Mouse (Mus musculus) lung, embryonic 14.5 days (tissue): ENCODE results near the gene Fcmr. TPM values are rescaled to one million over a fixed set of nuclear protein-coding genes. Genes with fewer than 3 reads are reported as not detected.

Experiments used
- ATAC-seq: fragments of 200-750 bp; cut with Nextera tagmentation; 2 replicates; pipeline ENCODE4 v1.8.0; 2017; ENCODE audit warnings: mild to moderate bottlenecking, moderate TSS enrichment, moderate library complexity; ENCODE audit not compliant: insufficient read depth
- DNase-seq: peaks from one replicate; pipeline ENCODE4 v3.0.0-alpha.2; 2015
- H3K27ac ChIP-seq: fragments of 300-500 bp; sonication (generic); 2 replicates; pipeline ENCODE4 v1.5.1; 2014; ENCODE audit warnings: low read depth, mild to moderate bottlenecking, moderate library complexity
- H3K27me3 ChIP-seq: fragments of 300-500 bp; sonication (generic); 2 replicates; pipeline ENCODE4 v1.6.1; 2014; ENCODE audit warnings: low read length, control low read depth; ENCODE audit not compliant: insufficient read depth
- H3K36me3 ChIP-seq: fragments of 300-500 bp; sonication (generic); 2 replicates; pipeline ENCODE4 v1.6.1; 2014; ENCODE audit warnings: control low read depth; ENCODE audit not compliant: insufficient read depth
- H3K4me1 ChIP-seq: fragments of 300-500 bp; sonication (generic); 2 replicates; pipeline ENCODE4 v1.6.1; 2014; ENCODE audit warnings: antibody characterized with exemption, control low read depth; ENCODE audit not compliant: insufficient read depth
- H3K4me2 ChIP-seq: fragments of 300-500 bp; sonication (generic); 2 replicates; pipeline ENCODE4 v1.6.1; 2014; ENCODE audit warnings: mild to moderate bottlenecking
- H3K4me3 ChIP-seq: fragments of 300-500 bp; sonication (generic); 2 replicates; pipeline ENCODE4 v1.5.1; 2014; ENCODE audit warnings: low read depth, low read length
- H3K9ac ChIP-seq: fragments of 300-500 bp; sonication (generic); 2 replicates; pipeline ENCODE4 v1.6.1; 2014
- H3K9me3 ChIP-seq: fragments of 300-500 bp; sonication (generic); 2 replicates; pipeline ENCODE4 v1.6.1; 2016; ENCODE audit warnings: low read depth, low read length, control low read depth
- CTCF ChIP-seq: IDR thresholded peaks from 2 replicates; pipeline ENCODE4 v1.5.1; 2016; ENCODE audit warnings: antibody characterized with exemption, low read depth
- WGBS: fragments of 180-500 bp; shearing (Covaris S2); extraction: QIAGEN DNeasy Blood & Tissue Kit; methylation state at CpG from one replicate; pipeline ENCODE4 v1.1.7; 2014; 5-methylcytosine and 5-hydroxymethylcytosine counted together
- polyA plus RNA-seq: library from polyadenylated mRNA; unstranded; fragments of >200 nt; fragmentation: Nextera tagmentation; extraction: Ambion mirVana; gene quantifications from 2 replicates; pipeline ENCODE4 v1.2.1, GENCODE M21; 2014

The Fcmr gene
- polyA plus RNA-seq, 1 experiment from 2014 or later, result not detected

GRCm38 (mm10) chr1:130844516-130844915 is 21.0 kb upstream of the Fcmr start:
- ATAC-seq, result no peak
- no peaks in the 10 kb centered on the region for H3K27me3 ChIP-seq
- H3K4me3 ChIP-seq, result no peak overlapping the region
- TF ChIP-seq CTCF, result no peak
- H3K9me3 ChIP-seq, result no peaks in the 10 kb centered on the region
- DNase-seq, result no peak
- no peak overlapping the region for H3K27ac ChIP-seq
- 84% methylated on average over 7 of the region's 7 CpGs for WGBS
- H3K4me1 ChIP-seq, result 0 out of 2 replicates have a peak, but pooled peaks cover 3% of the 10 kb centered on the region
- H3K9ac ChIP-seq, result no peak overlapping the region
- H3K36me3 ChIP-seq, result no peaks in the 10 kb centered on the region
- no peak overlapping the region for H3K4me2 ChIP-seq

- 83% methylated on average over 10 of the region's 10 CpGs for WGBS
- no peak overlapping the region for H3K9ac ChIP-seq
- H3K27ac ChIP-seq, result no peak overlapping the region
- no peak for DNase-seq
- no peaks in the 10 kb centered on the region for H3K36me3 ChIP-seq
- no peak for TF ChIP-seq CTCF
- H3K4me3 ChIP-seq, result no peak overlapping the region
- H3K9me3 ChIP-seq, result no peaks in the 10 kb centered on the region
- no peaks in the 10 kb centered on the region for H3K4me1 ChIP-seq
- H3K27me3 ChIP-seq, result no peaks in the 10 kb centered on the region
- ATAC-seq, result no peak
- no peak overlapping the region for H3K4me2 ChIP-seq
These were observed 15.8 kb upstream of the Fcmr start for GRCm38 (mm10) chr1:130849530-130850214.

GRCm38 (mm10) chr1:130850405-130850804 is 15.1 kb upstream of the Fcmr start:
- Histone ChIP-seq H3K9me3 (no peaks in the 10 kb centered on the region), H3K9ac (no peak overlapping the region), H3K4me2 (no peak overlapping the region), H3K36me3 (no peaks in the 10 kb centered on the region), H3K4me1 (no peaks in the 10 kb centered on the region), H3K4me3 (no peak overlapping the region), H3K27ac (no peak overlapping the region), H3K27me3 (no peaks in the 10 kb centered on the region)
- ATAC-seq (no peak), DNase-seq (no peak)
- 71% methylated on average over 5 of the region's 5 CpGs for WGBS
- no peak for TF ChIP-seq CTCF

GRCm38 (mm10) chr1:130854819-130855218 is 10.7 kb upstream of the Fcmr start:
- no peak for TF ChIP-seq CTCF
- ATAC-seq, result no peak
- no peak overlapping the region for H3K4me2 ChIP-seq
- 73% methylated on average over 9 of the region's 9 CpGs for WGBS
- H3K4me3 ChIP-seq, result no peak overlapping the region
- H3K9me3 ChIP-seq, result no peaks in the 10 kb centered on the region
- H3K36me3 ChIP-seq, result no peaks in the 10 kb centered on the region
- no peak for DNase-seq
- H3K9ac ChIP-seq, result no peak overlapping the region
- no peaks in the 10 kb centered on the region for H3K27me3 ChIP-seq
- no peak overlapping the region for H3K27ac ChIP-seq
- H3K4me1 ChIP-seq, result no peaks in the 10 kb centered on the region

GRCm38 (mm10) chr1:130855723-130856122 is 9.7 kb upstream of the Fcmr start:
- no peak for ATAC-seq
- H3K4me3 ChIP-seq, result no peak overlapping the region
- no peak for DNase-seq
- H3K4me2 ChIP-seq, result no peak overlapping the region
- no peaks in the 10 kb centered on the region for H3K4me1 ChIP-seq
- H3K27ac ChIP-seq, result no peak overlapping the region
- no peak overlapping the region for H3K9ac ChIP-seq
- no peaks in the 10 kb centered on the region for H3K36me3 ChIP-seq
- H3K27me3 ChIP-seq, result no peaks in the 10 kb centered on the region
- 80% methylated on average over 2 of the region's 2 CpGs for WGBS
- H3K9me3 ChIP-seq, result no peaks in the 10 kb centered on the region
- no peak for TF ChIP-seq CTCF

GRCm38 (mm10) chr1:130857456-130857855 is 8.0 kb upstream of the Fcmr start:
- ATAC-seq (no peak), DNase-seq (no peak)
- H3K9ac ChIP-seq, result no peak overlapping the region
- no peak for TF ChIP-seq CTCF
- no peak overlapping the region for H3K27ac ChIP-seq
- H3K4me3 ChIP-seq, result no peak overlapping the region
- H3K9me3 ChIP-seq, result no peaks in the 10 kb centered on the region
- 74% methylated on average over 4 of the region's 4 CpGs for WGBS
- no peak overlapping the region for H3K4me2 ChIP-seq
- H3K27me3 ChIP-seq, result no peaks in the 10 kb centered on the region
- H3K36me3 ChIP-seq, result no peaks in the 10 kb centered on the region
- no peaks in the 10 kb centered on the region for H3K4me1 ChIP-seq

- H3K27ac ChIP-seq, result no peak overlapping the region
- 69% methylated on average over 4 of the region's 4 CpGs for WGBS
- no peaks in the 10 kb centered on the region for H3K4me1 ChIP-seq
- no peaks in the 10 kb centered on the region for H3K27me3 ChIP-seq
- H3K9me3 ChIP-seq, result no peaks in the 10 kb centered on the region
- no peak for TF ChIP-seq CTCF
- no peak overlapping the region for H3K9ac ChIP-seq
- ATAC-seq (no peak), DNase-seq (no peak)
- no peak overlapping the region for H3K4me2 ChIP-seq
- H3K36me3 ChIP-seq, result no peaks in the 10 kb centered on the region
- H3K4me3 ChIP-seq, result no peak overlapping the region
These were observed 1.2 kb upstream of the Fcmr start for GRCm38 (mm10) chr1:130864238-130864637.
